Mouse (Mus musculus): ENCODE data around the gene Cdh12. TPM values are rescaled to one million over a fixed set of nuclear protein-coding genes. Genes with fewer than 3 reads are reported as not detected.
A peak's percentile ranks its signal among the peaks of the same experiment; 100 is the strongest.
"Not testable (repeated sequence)": the region's sequence is repeated elsewhere in the genome, so short reads cannot be mapped to it uniquely, and the experiment has no call there.

Gene Cdh12
- total RNA-seq, 2 experiments from 2014 or later = not detected

GRCm38 (mm10) chr15:21355356-21356101 lies 906.5 kb downstream of the Cdh12 start:
- ATAC-seq (replicated peaks; ENCODE audit: poor library complexity, severe bottlenecking) = no peak

- no peak for ATAC-seq (replicated peaks; ENCODE audit: poor library complexity, severe bottlenecking)
Observed at GRCm38 (mm10) chr15:21366366-21366765, 917.3 kb downstream of the Cdh12 start.

- ATAC-seq (replicated peaks; ENCODE audit: poor library complexity, severe bottlenecking) = no peak
Observed at GRCm38 (mm10) chr15:21375460-21375859, 926.4 kb downstream of the Cdh12 start.

DNA sequence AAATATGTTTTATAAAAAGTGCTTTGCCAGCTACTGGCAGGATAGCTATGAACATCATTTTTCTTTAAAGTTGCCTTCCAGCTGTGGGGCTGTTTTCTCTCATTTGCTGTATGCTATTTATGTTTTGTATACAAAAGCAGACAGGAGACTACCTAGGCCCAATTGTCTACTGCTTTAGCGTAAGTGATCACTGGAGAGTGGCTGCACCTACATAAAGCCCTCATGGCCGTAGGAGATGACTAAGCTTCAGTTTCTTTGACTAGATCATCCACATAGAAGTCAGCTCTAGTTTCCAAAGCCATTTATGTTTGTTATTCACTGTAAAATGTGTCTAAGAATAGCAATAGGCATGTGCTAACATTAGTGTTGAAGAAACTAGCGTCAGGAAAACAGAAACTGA lies 926.8 kb downstream of the Cdh12 start:
- no peak for ATAC-seq (replicated peaks; ENCODE audit: poor library complexity, severe bottlenecking)

DNA sequence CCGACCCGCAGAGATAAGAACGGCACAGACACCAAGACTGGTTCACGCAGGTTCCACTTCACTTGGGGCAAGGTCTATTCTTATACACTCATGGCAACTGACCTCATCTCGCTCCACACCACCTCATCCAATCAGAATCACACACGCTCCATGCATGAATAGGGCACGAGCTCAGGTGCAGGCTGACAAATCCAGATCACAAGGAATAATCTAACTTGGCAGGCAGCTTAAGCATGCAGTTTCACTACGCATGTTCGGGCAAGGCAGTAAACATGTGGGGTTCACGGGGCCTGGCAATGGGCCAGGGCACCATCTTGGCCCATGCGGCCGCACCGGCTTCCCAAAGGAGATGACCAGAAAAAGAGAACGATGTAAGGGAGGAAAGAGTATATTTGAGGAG lies 942.4 kb downstream of the Cdh12 start:
- ATAC-seq (replicated peaks; ENCODE audit: poor library complexity, severe bottlenecking) = not testable (repeated sequence)

- no peak for ATAC-seq (replicated peaks; ENCODE audit: poor library complexity, severe bottlenecking)
Observed at GRCm38 (mm10) chr15:21393080-21393479, 944.0 kb downstream of the Cdh12 start.

DNA sequence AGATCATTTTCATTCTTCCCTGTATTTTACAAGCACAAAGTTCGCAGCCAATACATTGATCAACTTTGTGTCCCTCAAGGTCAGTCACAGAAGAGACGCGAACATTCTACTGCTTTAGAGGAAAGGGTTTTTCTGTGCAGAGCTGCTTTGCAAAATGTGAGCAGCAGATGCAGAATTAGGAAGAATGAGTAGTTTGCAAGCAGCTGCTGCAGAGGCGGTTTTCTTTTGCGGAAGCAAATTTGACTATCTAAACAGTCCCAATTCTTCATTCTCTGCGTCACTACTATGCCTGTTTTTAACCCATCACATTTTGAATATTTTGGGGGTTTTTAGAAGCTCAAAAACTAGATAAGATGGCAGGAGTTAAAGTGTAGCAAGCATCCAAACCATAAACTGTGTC lies 956.1 kb downstream of the Cdh12 start:
- no peak for ATAC-seq (replicated peaks; ENCODE audit: poor library complexity, severe bottlenecking)

DNA sequence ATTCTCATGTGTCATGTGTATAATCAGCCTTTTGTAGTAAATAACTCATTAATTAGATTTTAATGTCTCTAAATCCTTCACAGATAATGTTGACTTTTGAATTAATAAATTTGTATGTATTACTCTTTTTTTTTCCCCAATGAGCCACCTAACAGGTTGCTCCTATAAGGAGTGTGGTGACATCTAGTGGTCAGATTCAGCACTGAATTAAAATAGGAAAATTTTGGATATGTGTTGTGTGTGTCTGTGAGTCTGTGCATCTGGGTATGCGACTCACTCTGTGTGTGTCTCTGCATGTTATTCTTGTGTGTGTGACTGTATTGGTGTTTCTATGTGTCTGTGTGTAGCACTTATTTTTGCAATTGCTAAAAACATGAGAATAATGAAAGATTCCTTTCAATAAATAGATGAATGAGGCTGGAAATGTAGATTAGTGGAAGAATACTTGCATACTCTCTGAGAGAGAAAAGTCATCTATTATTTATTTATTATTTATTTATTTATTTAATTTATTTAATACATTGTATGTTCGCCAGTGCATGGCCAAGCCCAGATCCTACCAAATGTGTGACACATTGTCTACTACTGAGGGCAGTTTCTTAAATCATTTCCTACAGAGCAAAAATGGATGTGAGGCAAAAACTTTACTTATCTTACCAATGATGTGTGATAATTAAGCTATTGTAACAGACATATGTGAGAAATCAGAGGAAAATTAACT lies 958.4 kb downstream of the Cdh12 start:
- ATAC-seq (replicated peaks; ENCODE audit: poor library complexity, severe bottlenecking) = 0 out of 2 replicates have a peak, but pooled peaks have one; percentile 42

- ATAC-seq (replicated peaks; ENCODE audit: poor library complexity, severe bottlenecking) = no peak
Observed at GRCm38 (mm10) chr15:21437347-21437746, 988.3 kb downstream of the Cdh12 start.

GRCm38 (mm10) chr15:21437924-21438323 lies 988.9 kb downstream of the Cdh12 start:
- ATAC-seq (replicated peaks; ENCODE audit: poor library complexity, severe bottlenecking) = no peak

DNA sequence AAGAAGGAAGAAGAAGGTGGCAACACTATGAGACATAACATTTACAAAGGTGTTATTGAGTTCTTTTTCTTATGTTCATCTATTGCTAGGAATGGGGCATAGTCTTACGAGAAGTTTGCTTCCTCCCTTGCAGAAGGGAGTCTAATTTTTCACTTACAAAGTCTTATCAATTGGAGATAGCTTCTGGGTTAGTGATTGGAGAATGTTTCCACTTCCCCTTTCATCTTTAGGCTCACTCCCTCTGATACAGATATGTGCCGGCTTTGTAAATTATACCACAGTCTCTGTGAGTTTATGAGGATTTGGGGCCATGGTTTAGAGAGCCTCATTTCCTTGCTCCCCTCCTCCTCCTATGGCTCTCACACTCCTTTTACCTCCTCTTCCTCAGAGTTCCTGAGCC lies 1009.0 kb downstream of the Cdh12 start:
- ATAC-seq (replicated peaks; ENCODE audit: poor library complexity, severe bottlenecking) = no peak

DNA sequence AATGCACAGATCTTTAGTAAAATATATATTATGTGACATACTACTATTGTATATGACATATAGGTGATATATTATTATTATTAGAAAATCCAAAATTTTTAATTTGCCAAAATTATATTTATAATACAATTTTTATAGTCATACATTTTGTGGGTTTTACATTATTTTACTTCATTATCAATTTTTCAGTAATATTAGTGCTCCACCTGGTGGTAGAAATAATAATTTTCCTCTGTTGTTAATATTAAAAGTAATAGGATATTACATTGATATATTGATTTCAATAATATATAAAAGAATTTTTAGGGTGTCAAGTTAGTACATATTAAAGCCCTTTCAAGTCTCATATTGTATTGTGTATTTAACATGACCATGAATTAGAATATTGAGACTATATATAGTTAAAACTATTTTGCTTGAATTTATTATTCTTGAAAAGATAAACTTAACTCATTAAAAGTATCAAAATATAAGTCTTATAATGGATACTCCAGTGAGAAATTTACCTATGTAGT lies 1070.3 kb downstream of the Cdh12 start:
- ATAC-seq (replicated peaks; ENCODE audit: poor library complexity, severe bottlenecking) = no peak

GRCm38 (mm10) chr15:21530804-21531203 lies 1081.7 kb downstream of the Cdh12 start:
- ATAC-seq (replicated peaks; ENCODE audit: poor library complexity, severe bottlenecking) = no peak

GRCm38 (mm10) chr15:21536909-21537308 lies 1087.8 kb downstream of the Cdh12 start:
- ATAC-seq (replicated peaks; ENCODE audit: poor library complexity, severe bottlenecking) = no peak

DNA sequence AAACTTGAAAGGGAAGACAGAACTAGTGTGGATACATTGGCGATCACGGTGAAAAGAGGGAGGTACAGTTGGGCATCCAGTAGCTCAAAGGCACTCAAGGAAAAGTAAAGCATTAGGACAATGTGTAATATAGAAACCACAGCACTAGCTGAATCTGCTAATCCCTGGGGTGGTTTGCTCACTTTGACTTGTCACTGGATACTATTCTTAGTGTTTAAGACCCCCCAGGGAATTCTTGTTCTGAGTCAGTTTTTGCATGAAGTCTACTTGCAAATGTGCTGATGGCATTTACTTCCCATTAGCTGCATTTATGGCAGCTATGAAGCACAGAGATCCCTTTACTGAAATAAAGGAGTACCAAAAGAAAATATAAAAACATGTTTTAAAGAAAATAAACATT lies 1095.7 kb downstream of the Cdh12 start:
- ATAC-seq (replicated peaks; ENCODE audit: poor library complexity, severe bottlenecking) = no peak

DNA sequence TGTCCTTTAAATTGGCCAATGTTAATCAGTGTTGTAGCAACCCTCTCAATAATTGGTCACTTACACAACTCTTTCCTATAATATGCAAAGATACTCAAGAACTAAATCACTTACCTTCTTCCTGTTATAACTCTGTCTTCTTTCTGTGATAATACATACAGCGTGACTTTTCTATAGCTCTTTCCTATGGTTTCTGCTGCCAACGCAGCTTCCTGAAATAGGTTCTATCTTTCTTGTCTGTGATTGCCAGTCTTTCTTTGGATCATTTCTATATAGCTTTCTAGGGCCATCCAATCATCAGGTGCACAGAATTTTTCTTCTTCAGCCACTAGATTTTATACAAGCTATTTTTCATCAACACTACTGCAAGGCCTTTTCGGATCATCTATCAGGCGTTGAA lies 1106.9 kb downstream of the Cdh12 start:
- no peak for ATAC-seq (replicated peaks; ENCODE audit: poor library complexity, severe bottlenecking)

DNA sequence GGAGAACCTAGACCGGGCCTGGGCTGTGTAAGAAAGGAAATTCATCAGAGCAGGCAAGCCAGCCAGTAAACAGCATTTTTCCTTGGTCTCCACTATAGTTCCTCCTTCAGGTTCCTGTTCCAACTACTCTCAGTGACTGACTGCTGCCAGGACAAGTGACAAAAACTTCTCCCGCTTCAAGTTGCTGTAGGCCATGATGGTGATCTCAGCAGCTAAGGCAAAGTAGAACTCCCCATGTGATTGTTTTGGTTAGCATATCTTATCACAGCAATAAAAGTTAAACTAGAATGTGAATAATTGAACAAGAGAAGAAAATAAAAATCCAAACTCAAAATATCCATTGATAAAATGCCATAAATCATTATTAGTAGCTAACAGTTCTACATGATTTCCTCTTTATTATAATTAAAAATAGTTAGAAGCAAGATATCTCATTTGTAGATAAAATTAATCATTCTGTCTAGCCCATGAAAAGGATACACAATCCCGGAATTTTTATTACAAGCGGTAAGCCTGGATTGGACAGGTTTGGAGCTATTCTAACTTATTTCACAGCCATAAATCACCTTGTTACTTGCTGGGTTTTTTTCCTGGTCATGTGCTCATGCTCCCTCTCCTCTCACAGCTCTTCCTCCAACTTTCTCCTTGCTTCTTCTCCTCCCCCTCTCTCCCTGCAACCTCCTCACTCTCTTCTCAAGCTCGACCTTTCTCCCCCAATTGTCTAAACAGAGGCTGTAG lies 1117.4 kb downstream of the Cdh12 start:
- no peak for ATAC-seq (replicated peaks; ENCODE audit: poor library complexity, severe bottlenecking)

DNA sequence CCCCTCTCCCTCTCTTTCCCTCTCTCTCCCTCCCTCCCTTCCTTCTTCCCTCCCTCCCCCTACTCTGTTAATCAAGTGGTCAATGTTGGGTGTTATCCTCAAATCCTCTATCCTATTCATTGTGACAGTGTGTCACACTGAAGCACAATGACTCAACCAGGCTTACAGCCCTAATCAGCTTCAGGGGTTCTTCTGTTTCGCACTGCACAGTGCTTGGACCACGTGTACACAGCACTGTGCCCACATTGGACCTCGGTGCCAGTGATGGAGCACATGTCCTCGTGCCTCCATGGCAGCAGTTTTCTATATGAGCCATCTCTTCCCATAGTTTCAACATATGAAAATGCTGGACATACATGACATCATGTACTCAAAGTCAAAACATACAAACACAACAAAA lies 1155.4 kb downstream of the Cdh12 start:
- no peak for ATAC-seq (replicated peaks; ENCODE audit: poor library complexity, severe bottlenecking)
